ENCODE assay signal across 8 mouse cellular contexts in genomic region chrX:20816974-20817373, GRCm38 (mm10). TPM values are rescaled to one million over a fixed set of nuclear protein-coding genes. Genes with fewer than 3 reads are reported as not detected.
A peak's percentile ranks its signal among the peaks of the same experiment; 100 is the strongest.
DNase-seq lines count a peak whose midpoint lies in the region; ATAC-seq and TF ChIP-seq lines count a peak whose summit lies in the region.

No protein-coding gene starts in this region.

- H3K27ac ChIP-seq in hindbrain, postnatal 0 days = no peak overlapping the region
- no peak overlapping the region for H3K27ac ChIP-seq in hindbrain, embryonic 10.5 days
- no peak overlapping the region for H3K27ac ChIP-seq in heart, embryonic 12.5 days (ENCODE audit: poor library complexity, severe bottlenecking)
- no peak overlapping the region for H3K27ac ChIP-seq in liver, embryonic 11.5 days (ENCODE audit: low read depth, low read length)

- no peaks in the 10 kb centered on the region for H3K4me1 ChIP-seq in hindbrain, postnatal 0 days (ENCODE audit: insufficient read depth, low read length)
- no peaks in the 10 kb centered on the region for H3K4me1 ChIP-seq in hindbrain, embryonic 10.5 days (replicated peaks)
- no peaks in the 10 kb centered on the region for H3K4me1 ChIP-seq in heart, embryonic 12.5 days (replicated peaks)
- peaks cover 4% of the 10 kb centered on the region; the same call in 1 of the 2 replicates for H3K4me1 ChIP-seq in liver, embryonic 11.5 days (replicated peaks; ENCODE audit: control insufficient read depth, insufficient read depth, low read length)

- ATAC-seq in hindbrain, postnatal 0 days = no peak
- ATAC-seq in Patski = no peak
- no peak for ATAC-seq in heart, embryonic 12.5 days (ENCODE audit: insufficient number of reproducible peaks, low FRiP score)
- ATAC-seq in liver, embryonic 11.5 days (replicated peaks; ENCODE audit: low FRiP score) = no peak

- peak; percentile 2 for DNase-seq in hindbrain, postnatal 0 days (ENCODE audit: low spot score)
- DNase-seq in hindbrain, embryonic 10.5 days (ENCODE audit: low spot score) = no peak
- peak; percentile 1 for DNase-seq in Patski (ENCODE audit: low read depth, low spot score)
- peak; percentile 13 to 35 for DNase-seq in frontal cortex, postnatal 36 days (ENCODE audit: low spot score in 2 of 2)
- peak; percentile 4 to 5 for DNase-seq in natural killer cell, adult 2 months (ENCODE audit: low spot score in 2 of 2)
- no peak for DNase-seq in liver, embryonic 11.5 days (ENCODE audit: low spot score)
- no peak for DNase-seq in heart, postnatal 25 days (ENCODE audit: low spot score)

- WGBS in hindbrain, postnatal 0 days = 64% methylated on average over 6 of the region's 6 CpGs
- WGBS in hindbrain, embryonic 10.5 days = 77% methylated on average over 6 of the region's 6 CpGs
- 69% methylated on average over 6 of the region's 6 CpGs for WGBS in heart, embryonic 12.5 days
- 58% methylated on average over 6 of the region's 6 CpGs for WGBS in liver, embryonic 11.5 days

- no peaks in the 10 kb centered on the region for H3K9me3 ChIP-seq in hindbrain, postnatal 0 days (ENCODE audit: low read length)
- H3K9me3 ChIP-seq in hindbrain, embryonic 10.5 days = no peaks in the 10 kb centered on the region
- no peaks in the 10 kb centered on the region for H3K9me3 ChIP-seq in heart, embryonic 12.5 days (replicated peaks)
- H3K9me3 ChIP-seq in liver, embryonic 11.5 days (ENCODE audit: control insufficient read depth, low read length) = no peaks in the 10 kb centered on the region

- no peak overlapping the region for H3K9ac ChIP-seq in hindbrain, postnatal 0 days (replicated peaks; ENCODE audit: low read length)
- H3K9ac ChIP-seq in heart, embryonic 12.5 days = no peak overlapping the region
- no peak overlapping the region for H3K9ac ChIP-seq in liver, embryonic 11.5 days (ENCODE audit: low read depth, low read length)

- CTCF ChIA-PET in Patski (lab: Charles Lee) = interaction anchor here (3.0 kb wide), 1 partner anchor 13 kb away, joined by 13 read pairs; no protein-coding TSS in a partner anchor

- POLR2A ChIA-PET in Patski (lab: Charles Lee) = no interaction called here

- no peak overlapping the region for H3K4me3 ChIP-seq in hindbrain, postnatal 0 days (ENCODE audit: low read length)
- no peak overlapping the region for H3K4me3 ChIP-seq in hindbrain, embryonic 10.5 days
- no peak overlapping the region for H3K4me3 ChIP-seq in heart, embryonic 12.5 days
- H3K4me3 ChIP-seq in liver, embryonic 11.5 days (ENCODE audit: low read depth, low read length) = no peak overlapping the region

- in situ Hi-C loops in Patski (cut with MboI; ENCODE audit: low pct_unique_long_range_greater_than_20kb) = loop anchor here (25.0 kb wide), 1 partner anchor 520 kb away; no protein-coding TSS in a partner anchor

- H3K36me3 ChIP-seq in hindbrain, postnatal 0 days (ENCODE audit: insufficient read depth, low read length) = no peaks in the 10 kb centered on the region
- no peaks in the 10 kb centered on the region for H3K36me3 ChIP-seq in hindbrain, embryonic 10.5 days
- no peaks in the 10 kb centered on the region for H3K36me3 ChIP-seq in heart, embryonic 12.5 days
- H3K36me3 ChIP-seq in liver, embryonic 11.5 days (ENCODE audit: control insufficient read depth, insufficient read depth, low read length) = no peaks in the 10 kb centered on the region

- no peak for TF ChIP-seq CTCF in hindbrain, postnatal 0 days (IDR thresholded peaks at IDR 0.05; ENCODE audit: low read depth)
- TF ChIP-seq CTCF in Patski (IDR thresholded peaks at IDR 0.05) = no peak

- intact Hi-C loops in heart, postnatal 25 days (cut with DNase I) = loop anchor here (5.0 kb wide), 1 partner anchor 155 kb away; no protein-coding TSS in a partner anchor

- H3K27me3 ChIP-seq in hindbrain, postnatal 0 days (ENCODE audit: insufficient read depth, low read length) = no peaks in the 10 kb centered on the region
- H3K27me3 ChIP-seq in hindbrain, embryonic 10.5 days (ENCODE audit: insufficient read depth, poor library complexity, severe bottlenecking) = no peaks in the 10 kb centered on the region
- peaks cover 23% of the 10 kb centered on the region for H3K27me3 ChIP-seq in Patski
- H3K27me3 ChIP-seq in heart, embryonic 12.5 days (replicated peaks) = no peaks in the 10 kb centered on the region
- no peaks in the 10 kb centered on the region for H3K27me3 ChIP-seq in liver, embryonic 11.5 days (replicated peaks; ENCODE audit: control insufficient read depth, insufficient read depth, low read length)

- H3K4me2 ChIP-seq in hindbrain, postnatal 0 days (ENCODE audit: low read depth, low read length) = no peak overlapping the region
- no peak overlapping the region for H3K4me2 ChIP-seq in heart, embryonic 12.5 days
- H3K4me2 ChIP-seq in liver, embryonic 11.5 days = no peak overlapping the region

RNA-seq across cellular contexts. Expression of gene Araf, which starts 19.4 kb away (rescaled TPM):
- total RNA-seq in hindbrain, postnatal 0 days (2014; rRNA removed) = 294 and 310 TPM in 2 replicates
- polyA plus RNA-seq in hindbrain, postnatal 0 days (2015; fragmentation: Nextera tagmentation; extraction: Ambion mirVana) = 381 and 392 TPM in 2 replicates
- 103 and 115 TPM in 2 replicates for polyA plus RNA-seq in hindbrain, embryonic 10.5 days (2016; fragmentation: Nextera tagmentation; extraction: Ambion mirVana)
- polyA plus RNA-seq in Patski (2021) = 94.5 TPM
- polyA plus RNA-seq in heart, embryonic 12.5 days (2016; fragmentation: Nextera tagmentation; extraction: Ambion mirVana) = 101 and 110 TPM in 2 replicates
- 83.7 and 84.4 TPM in 2 replicates for polyA plus RNA-seq in liver, embryonic 11.5 days (2014; fragmentation: Nextera tagmentation; extraction: Ambion mirVana)
- total RNA-seq in heart, postnatal 25 days (2021) = 10 to 100 TPM; 81.2 to 86.3 TPM

RNA-seq across cellular contexts. Expression of gene Timp1, which starts 53.0 kb away (rescaled TPM):
- total RNA-seq in hindbrain, postnatal 0 days (2014; rRNA removed) = 3.8 and 5.7 TPM in 2 replicates
- 5.4 and 6.3 TPM in 2 replicates for polyA plus RNA-seq in hindbrain, postnatal 0 days (2015; fragmentation: Nextera tagmentation; extraction: Ambion mirVana)
- polyA plus RNA-seq in hindbrain, embryonic 10.5 days (2016; fragmentation: Nextera tagmentation; extraction: Ambion mirVana) = 10.3 and 10.6 TPM in 2 replicates
- 130 TPM for polyA plus RNA-seq in Patski (2021)
- 31.3 and 32.5 TPM in 2 replicates for polyA plus RNA-seq in heart, embryonic 12.5 days (2016; fragmentation: Nextera tagmentation; extraction: Ambion mirVana)
- polyA plus RNA-seq in liver, embryonic 11.5 days (2014; fragmentation: Nextera tagmentation; extraction: Ambion mirVana) = 8.8 and 10.6 TPM in 2 replicates
- 1 to 10 TPM; 5.5 to 7.1 TPM for total RNA-seq in heart, postnatal 25 days (2021)

Comparison
In these comparisons a context has a peak if more than half of its experiments do, and no peak if none do; other contexts are left out.
1. DNase-seq: peak in hindbrain, postnatal 0 days (single experiment), Patski (single experiment), frontal cortex, postnatal 36 days (2 of 2) and natural killer cell, adult 2 months (2 of 2); none in hindbrain, embryonic 10.5 days (single experiment), liver, embryonic 11.5 days (single experiment) and heart, postnatal 25 days (single experiment).